Mouse (Mus musculus) cerebellum, postnatal 25 days (tissue): ENCODE data around the gene Ankrd6.

Experiments used
- DNase-seq, 2 experiments: peaks; one replicate each; pipeline ENCODE4 v3.0.0; 2021; ENCODE audit warnings: mixed read lengths in 2 of 2

Gene Ankrd6

DNA sequence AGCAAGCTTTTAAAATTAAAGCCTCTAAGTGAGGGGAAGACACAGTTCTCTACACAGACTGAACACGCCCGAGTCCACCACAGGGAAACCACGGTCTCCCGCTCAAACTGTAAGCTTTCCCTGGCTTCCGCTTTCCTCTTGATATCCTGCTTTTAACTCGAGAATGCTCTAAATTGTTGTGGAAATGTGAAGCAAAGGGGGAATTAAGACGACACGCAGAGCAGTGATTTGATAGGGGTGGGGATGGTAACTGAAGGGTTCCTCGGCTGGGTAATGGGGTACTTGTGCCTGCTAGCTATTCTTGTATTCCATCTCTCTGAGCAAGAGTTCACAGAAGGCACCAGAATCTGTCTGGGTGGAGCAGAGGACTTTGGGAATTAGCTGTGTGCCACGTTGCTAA lies 1.9 kb downstream of the Ankrd6 start:
- DNase-seq, result no peak

DNA sequence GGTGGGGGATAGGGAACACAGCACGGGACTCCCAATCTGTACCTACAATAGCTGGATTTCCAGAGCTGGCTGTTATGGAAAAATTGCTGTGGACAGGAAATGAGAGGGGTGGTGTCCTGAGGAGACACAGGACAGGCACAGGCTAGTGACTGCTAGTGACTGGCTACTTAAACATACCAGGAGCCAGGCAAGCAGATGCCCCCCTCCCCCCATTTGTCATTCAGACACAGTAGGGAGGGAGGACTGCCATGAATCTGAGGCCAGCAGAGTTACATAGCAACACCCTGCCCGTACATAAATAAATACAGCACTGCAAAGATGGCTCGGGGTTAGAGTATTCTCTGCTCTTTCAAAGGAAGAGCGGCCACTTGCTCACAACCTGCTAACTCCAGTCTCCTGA lies 3.0 kb downstream of the Ankrd6 start:
- DNase-seq, result no peak

GRCm38 (mm10) chr4:32940984-32941383 lies 9.7 kb downstream of the Ankrd6 start:
- DNase-seq, result no peak

- DNase-seq, result no peak
These were observed 10.7 kb downstream of the Ankrd6 start for GRCm38 (mm10) chr4:32939964-32940363.

- DNase-seq, result no peak
These were observed 11.1 kb downstream of the Ankrd6 start for GRCm38 (mm10) chr4:32939521-32939920.

DNA sequence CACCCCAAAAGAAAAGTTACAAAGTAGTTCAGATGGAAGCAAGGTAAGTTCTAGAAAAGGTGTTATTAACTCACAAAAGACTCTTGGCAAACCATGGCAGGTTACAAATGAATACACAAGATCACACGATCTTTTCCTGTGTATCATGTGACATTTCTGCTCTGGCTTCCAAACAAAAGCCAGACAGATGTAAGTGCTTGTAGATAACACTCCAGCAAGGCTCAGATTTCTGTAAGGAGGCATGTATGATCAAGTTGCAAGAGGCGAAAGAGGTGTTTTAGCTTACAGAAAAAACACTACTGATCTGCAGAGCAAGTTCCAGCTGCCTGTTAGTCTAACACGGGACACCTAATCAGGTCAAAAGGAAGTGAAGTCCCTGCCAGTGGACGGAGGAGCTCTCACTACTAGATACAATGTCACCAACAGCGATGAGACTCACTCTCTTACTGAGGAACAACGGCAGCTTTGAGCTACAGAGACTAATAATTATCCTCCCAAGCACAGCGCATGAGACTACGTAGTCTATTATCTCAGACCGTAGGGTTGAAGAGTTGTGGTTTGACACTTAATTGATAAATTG lies 13.8 kb downstream of the Ankrd6 start:
- DNase-seq, result no peak

DNA sequence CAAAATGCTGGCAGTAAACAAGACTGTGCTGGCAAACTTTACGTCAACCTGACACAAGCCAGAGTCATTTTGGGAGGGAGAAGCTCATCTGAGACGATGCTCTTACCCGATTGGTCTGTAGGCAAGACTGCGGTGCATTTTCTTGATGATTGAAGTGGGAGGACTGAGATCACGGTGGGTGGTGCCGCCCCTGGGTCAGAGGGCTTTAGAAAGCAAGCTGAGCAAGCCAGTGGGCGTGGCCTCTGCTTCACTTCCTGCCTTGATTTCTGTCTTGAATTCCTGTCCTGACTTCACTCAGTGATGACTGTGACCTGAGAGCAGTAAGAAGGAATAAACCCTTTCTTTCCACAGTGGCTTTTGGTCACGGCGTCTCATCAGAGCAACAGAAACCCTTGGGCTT lies 18.6 kb downstream of the Ankrd6 start:
- no peak for DNase-seq

DNA sequence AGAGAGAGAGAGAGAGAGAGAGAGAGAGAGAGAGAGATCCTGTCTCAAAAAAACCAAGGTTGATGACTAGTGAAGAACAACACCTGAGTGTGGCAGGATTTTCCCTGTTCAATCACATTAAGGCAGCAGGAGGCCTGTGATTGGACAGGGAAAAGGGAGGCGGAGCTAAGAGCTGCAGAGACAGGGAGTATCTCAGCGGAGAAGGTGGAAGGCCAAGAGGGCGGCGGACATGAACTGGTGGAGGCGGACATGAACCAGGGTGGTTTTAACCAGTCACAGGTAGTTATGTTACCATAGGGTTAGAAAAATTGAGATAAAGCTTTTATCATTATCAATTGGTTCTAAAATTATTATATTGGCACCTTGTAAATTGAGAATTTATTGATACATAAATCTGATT lies 20.9 kb downstream of the Ankrd6 start:
- DNase-seq, result no peak

DNA sequence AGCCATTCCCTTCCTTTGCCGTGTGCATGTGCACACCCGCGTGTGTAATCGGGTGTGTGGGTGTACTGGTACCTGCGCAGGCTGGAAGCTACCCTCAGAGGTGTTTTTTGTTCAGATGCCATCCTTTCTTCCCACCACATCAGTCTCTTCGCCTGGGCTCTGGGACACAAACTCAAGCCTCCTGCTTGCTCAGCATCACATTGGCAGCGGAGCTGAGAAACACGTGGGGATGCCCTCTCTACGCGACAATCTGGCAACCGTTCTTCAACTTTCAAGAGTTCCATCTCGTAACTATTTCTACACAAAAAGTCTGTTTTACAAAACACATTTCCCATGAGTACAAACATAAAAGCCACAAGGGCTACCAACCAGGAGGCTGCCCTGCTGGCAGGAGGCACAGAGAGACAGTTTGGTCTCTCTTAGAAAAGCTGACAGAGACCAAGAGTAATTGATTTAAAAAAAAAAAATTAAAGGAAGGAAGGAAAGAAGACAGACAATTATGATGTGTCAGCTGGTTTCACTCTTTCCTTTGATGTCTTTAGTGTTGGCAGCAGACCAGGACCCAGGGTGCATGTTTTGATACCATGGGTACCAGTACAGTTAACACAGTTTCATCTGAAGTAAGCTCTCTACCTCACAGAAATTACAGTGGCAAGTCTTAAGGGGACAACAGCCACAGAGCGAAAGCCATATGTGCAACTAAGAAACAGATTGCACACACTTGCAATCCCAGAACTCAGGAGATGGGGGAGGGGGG lies 21.8 kb downstream of the Ankrd6 start:
- no peak for DNase-seq

GRCm38 (mm10) chr4:32923891-32924294 lies 26.7 kb downstream of the Ankrd6 start:
- no peak for DNase-seq

- peak; percentile 45 to 59 for DNase-seq
These were observed 27.2 kb downstream of the Ankrd6 start for GRCm38 (mm10) chr4:32923436-32923835.

- no peak for DNase-seq
These were observed 27.8 kb downstream of the Ankrd6 start for GRCm38 (mm10) chr4:32922871-32923270.

DNA sequence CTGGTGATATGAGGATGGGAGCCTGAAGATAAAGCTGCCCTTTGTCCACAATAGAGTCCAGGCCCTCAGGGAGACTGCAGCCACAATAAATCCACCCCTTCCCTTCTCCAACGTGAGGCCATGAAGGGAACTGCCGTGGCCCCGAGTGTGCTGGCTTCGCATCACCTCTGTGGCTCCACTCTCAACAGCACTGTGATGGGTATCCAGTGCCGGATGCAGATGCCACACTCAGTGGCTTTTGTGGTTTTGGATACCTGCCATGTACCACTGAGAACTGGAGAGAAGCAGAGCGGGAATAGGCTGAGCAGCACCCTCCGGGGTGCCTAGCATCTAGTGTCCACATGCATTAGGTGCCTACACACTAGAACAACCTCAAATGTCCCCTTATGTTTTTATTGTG lies 29.8 kb downstream of the Ankrd6 start:
- no peak for DNase-seq

- DNase-seq, result no peak
These were observed 32.1 kb downstream of the Ankrd6 start for GRCm38 (mm10) chr4:32918571-32918970.

DNA sequence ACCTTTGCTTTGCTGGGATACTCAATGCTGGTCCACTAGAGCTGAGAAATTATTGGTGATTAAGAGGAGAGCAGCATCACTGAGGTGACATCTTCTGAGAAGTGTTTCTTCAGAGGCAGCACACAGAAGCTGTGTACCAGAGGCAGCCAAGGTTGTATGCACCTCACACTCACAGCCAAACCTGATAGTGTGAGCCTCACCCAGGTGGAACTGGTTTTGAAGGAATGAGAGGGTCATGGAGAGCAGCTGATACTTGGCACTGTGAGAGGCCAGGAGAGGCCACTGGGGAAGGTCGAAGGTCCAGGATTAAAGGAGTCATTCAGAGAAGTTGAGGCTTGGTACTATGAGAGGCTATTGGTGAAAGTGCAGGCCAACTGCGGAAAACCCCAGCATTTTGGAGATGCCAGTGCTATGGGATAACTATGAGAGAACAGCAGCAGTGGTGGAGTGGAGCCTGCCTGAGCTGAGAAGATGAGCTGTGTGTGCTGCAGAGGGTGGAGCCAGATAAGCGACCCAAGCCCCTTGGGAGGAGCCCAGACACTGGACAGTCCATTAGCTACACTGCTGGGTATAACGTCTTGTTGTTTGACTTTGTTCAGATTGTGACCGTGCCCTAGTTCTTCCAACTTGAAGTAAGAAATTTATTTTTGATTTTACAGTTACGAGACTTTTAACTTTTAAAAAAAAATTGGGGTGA lies 33.8 kb downstream of the Ankrd6 start:
- DNase-seq, result no peak

DNA sequence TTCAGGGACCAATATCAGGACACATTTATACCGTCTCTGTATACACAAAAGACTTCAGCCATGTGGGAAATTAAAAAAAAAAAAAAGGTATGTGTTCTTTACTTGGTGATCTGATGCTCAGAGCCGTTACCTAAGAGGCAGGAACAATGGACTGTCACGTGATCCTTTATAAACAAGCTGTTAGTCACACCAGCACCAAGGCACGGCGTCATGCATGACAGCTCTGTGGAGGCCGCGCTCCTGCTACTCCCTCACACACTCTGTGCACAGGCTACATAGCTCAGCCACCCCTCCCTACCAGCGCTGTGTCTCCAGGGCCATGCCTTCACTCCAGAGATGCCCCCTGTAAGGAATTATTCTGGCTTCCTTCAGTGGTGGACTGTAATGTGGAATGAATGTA lies 34.7 kb downstream of the Ankrd6 start:
- DNase-seq, result peak in 1 of 2 experiments; percentile 14

- no peak for DNase-seq
These were observed 40.6 kb downstream of the Ankrd6 start for GRCm38 (mm10) chr4:32909996-32910395.

GRCm38 (mm10) chr4:32909241-32909979 lies 41.2 kb downstream of the Ankrd6 start:
- DNase-seq, result no peak

GRCm38 (mm10) chr4:32907631-32908030 lies 43.0 kb downstream of the Ankrd6 start:
- no peak for DNase-seq

DNA sequence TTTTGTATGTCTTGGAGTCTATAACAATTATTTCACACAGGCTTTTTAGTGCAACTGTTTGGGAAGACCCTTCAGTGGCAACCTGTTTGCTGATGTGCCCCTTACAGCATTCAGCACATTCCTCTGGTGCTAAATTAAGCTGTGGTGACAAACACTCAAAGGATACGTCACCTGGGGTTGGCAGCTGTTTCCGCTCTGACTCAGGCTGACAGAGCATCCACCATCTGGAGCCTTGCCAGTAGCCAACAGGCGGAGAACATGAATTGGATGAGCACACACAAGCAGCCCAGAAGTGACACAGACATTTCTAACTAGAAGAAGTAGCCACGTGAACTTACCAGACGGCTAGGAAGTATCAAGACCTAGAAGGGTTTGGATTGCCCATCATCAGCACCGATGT lies 44.0 kb downstream of the Ankrd6 start:
- peak; percentile 22 to 51 for DNase-seq

GRCm38 (mm10) chr4:32905913-32906312 lies 44.7 kb downstream of the Ankrd6 start:
- no peak for DNase-seq

DNA sequence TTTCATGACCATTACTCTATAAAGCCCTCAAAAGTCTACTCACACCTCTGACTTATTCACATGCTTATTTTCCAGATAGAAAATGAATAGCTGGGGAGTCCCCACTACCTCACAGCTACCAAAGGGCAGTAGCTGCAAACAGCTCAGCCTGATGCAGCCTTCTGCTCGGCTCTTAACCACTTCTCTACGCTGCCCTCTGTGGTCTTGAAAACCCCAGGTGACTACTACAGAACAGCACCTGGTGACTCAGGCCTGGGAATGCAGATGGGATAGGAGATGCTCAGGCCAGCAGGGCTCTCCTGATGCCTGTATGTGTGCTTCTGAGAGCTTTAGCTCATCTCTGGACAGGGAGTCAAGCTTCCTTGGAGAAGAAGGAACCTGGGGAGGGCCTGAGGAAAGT lies 45.3 kb downstream of the Ankrd6 start:
- DNase-seq, result no peak

GRCm38 (mm10) chr4:32903826-32904225 lies 46.8 kb downstream of the Ankrd6 start:
- no peak for DNase-seq
